Mouse (Mus musculus) kidney, adult 2 months (tissue): ENCODE data around the gene Daam1.

Source experiments
- CTCF ChIP-seq: fragments of 200-500 bp; conservative IDR thresholded peaks from 2 replicates; pipeline ENCODE4 v1.5.1; 2011; ENCODE audit warnings: low read depth, mild to moderate bottlenecking, control low read depth, low read length, moderate library complexity, mixed read lengths; ENCODE audit not compliant: insufficient read depth, insufficient read length
- POLR2A ChIP-seq: fragments of 200-500 bp; IDR thresholded peaks from one replicate; pipeline ENCODE4 v1.6.1; 2011; ENCODE audit warnings: low read depth, low read length, control low read depth

GRCm38 (mm10) chr12:71908984-71909383 is 78.1 kb downstream of the Daam1 start:
- TF ChIP-seq CTCF: no peak
- TF ChIP-seq POLR2A: no peak
